Mouse (Mus musculus): ENCODE measurements around the gene Fgd6.

- TF ChIP-seq CTCF (IDR thresholded peaks at IDR 0.05; ENCODE audit: insufficient read depth, low read length) (no peak), POLR2A (IDR thresholded peaks at IDR 0.05; ENCODE audit: borderline replicate concordance, extremely low read depth, low read depth, low read length) (no peak)
Observed at GRCm38 (mm10) chr10:94000223-94000622, 35.6 kb upstream of the Fgd6 start.
